Mouse (Mus musculus): ENCODE data around the gene Olfr378.

Gene Olfr378

DNA sequence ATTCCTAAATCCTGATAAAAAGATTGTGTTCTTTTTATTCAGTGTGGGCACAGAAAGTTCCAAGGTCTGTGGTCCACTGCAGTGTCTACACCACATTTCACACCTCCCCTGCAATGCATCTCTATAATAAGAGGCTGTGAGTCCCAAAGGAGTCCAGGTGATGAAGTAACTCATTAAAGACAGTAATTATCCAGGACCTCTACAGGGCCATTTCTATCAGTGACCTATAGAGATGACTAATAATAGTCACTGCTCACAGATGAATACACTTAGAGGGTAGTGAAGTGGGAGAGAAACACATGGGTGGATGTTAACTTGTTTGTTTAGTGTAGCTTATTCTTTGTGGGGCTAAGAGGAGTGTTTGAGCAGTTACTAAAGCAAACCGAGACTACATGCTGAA lies at the start of gene Olfr378:
Gene Olfr378 (minus strand): TSS at position 101 of the 400 bp plus-strand sequence.
- DNase-seq (ENCODE audit: extremely low spot score, low spot score) = no peak

DNA sequence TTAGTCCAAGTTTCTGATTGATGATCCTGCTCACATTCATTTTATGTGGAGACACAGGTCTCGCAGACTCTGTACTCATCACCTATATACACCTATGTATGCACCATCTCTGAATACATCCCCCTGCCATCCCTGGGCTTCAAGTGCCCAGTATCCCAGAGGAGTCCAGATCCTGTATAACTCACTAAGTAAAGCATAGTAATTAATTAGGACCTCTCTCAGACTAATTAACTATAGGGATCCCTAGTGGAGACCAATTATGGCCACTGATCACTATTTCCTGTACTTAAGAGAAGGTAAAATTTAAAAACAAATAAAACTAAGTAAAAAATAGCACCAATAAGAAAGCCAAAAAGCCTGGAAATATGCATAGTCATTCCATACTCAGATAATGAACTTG lies 29.1 kb upstream of the Olfr378 start, which contains the start of gene Olfr380:
Gene Olfr380 (minus strand): TSS at position 101 of the 400 bp plus-strand sequence.
- no peak for DNase-seq (ENCODE audit: extremely low spot score, low spot score)

DNA sequence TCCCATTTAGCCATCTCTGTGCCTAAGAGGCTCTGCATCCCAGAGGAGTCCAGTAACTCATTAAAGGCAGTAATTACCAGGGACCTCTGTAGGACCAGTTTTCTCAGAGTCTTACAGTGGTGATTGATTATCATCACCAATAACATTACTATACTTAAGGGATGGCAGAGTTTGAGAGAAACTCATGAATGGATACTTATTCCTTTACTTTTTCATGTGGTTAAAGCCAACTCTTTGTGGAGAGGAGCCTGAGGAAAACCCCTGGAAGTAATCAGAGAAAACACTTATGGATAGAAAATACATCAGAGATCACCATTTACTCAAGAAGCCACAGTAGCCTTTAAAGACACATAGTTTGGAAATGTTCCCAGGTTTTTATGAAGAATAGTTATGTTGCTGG lies 28.8 kb downstream of the Olfr378 start, which contains the start of gene Olfr1:
Gene Olfr1 (minus strand): TSS at position 101 of the 400 bp plus-strand sequence.
- no peak for DNase-seq (ENCODE audit: extremely low spot score, low spot score)

DNA sequence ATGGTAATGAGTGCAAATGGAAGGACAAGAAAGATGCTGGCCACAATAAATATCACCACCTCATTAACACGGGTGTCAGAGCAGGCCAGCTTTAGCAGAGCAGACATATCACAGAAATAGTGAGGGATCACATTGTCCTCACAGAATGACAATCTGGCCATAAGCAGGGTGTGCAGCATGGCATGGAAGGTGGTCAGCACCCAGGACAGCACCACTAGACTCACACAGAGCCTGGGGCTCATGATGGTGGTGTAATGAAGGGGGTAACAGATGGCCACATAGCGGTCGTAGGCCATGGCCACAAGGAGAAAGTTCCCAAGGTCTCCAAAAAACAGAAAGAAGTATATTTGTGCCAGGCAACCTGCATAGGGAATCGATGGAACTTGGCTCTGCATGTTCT lies 32.9 kb downstream of the Olfr378 start:
- no peak for DNase-seq (ENCODE audit: extremely low spot score, low spot score)
